Mouse (Mus musculus) stomach, embryonic 16.5 days (tissue): Measurements from ENCODE around the gene Myo7a. TPM values are rescaled to one million over a fixed set of nuclear protein-coding genes. Genes with fewer than 3 reads are reported as not detected.

ENCODE experiments used
- ATAC-seq: fragments of 200-750 bp; cut with Nextera tagmentation; 2 replicates; pipeline ENCODE4 v1.8.0; 2017; ENCODE audit warnings: moderate number of reproducible peaks, moderate TSS enrichment; ENCODE audit not compliant: insufficient read depth, low FRiP score
- H3K27ac ChIP-seq: fragments of 300-500 bp; sonication (generic); 2 replicates; pipeline ENCODE4 v1.5.1; 2014; ENCODE audit warnings: low read length
- H3K27me3 ChIP-seq: fragments of 300-500 bp; sonication (generic); 2 replicates; pipeline ENCODE4 v1.6.1; 2014; ENCODE audit warnings: low read length, control low read depth, mixed read lengths; ENCODE audit not compliant: control insufficient read depth, insufficient read depth
- H3K36me3 ChIP-seq: fragments of 300-500 bp; sonication (generic); 2 replicates; pipeline ENCODE4 v1.6.1; 2014; ENCODE audit warnings: low read length; ENCODE audit not compliant: control insufficient read depth, insufficient read depth
- H3K4me1 ChIP-seq: fragments of 300-500 bp; sonication (generic); 2 replicates; pipeline ENCODE4 v1.6.1; 2014; ENCODE audit warnings: low read length, control low read depth, mixed read lengths; ENCODE audit not compliant: control insufficient read depth, insufficient read depth
- H3K4me2 ChIP-seq: fragments of 300-500 bp; sonication (generic); 2 replicates; pipeline ENCODE4 v1.6.1; 2014; ENCODE audit warnings: low read depth, low read length, mixed read lengths
- H3K4me3 ChIP-seq: fragments of 300-500 bp; sonication (generic); replicated peaks from 2 replicates; pipeline ENCODE4 v1.5.1; 2014; ENCODE audit warnings: mild to moderate bottlenecking, low read length
- H3K9ac ChIP-seq: fragments of 300-500 bp; sonication (generic); 2 replicates; pipeline ENCODE4 v1.6.1; 2014; ENCODE audit warnings: low read length
- H3K9me3 ChIP-seq: fragments of 300-500 bp; sonication (generic); replicated peaks from 2 replicates; pipeline ENCODE4 v1.6.1; 2016; ENCODE audit warnings: low read length, control low read depth; ENCODE audit not compliant: control insufficient read depth
- WGBS: fragments of 180-500 bp; shearing (Covaris S2); extraction: QIAGEN DNeasy Blood & Tissue Kit; methylation state at CpG from one replicate; pipeline ENCODE4 v1.1.7; 2014; 5-methylcytosine and 5-hydroxymethylcytosine counted together
- polyA plus RNA-seq: library from polyadenylated mRNA; unstranded; fragments of >200 nt; fragmentation: Nextera tagmentation; extraction: Ambion mirVana; gene quantifications from 2 replicates; pipeline ENCODE4 v1.2.1, GENCODE M21; 2015

Gene Myo7a
- polyA plus RNA-seq, 1 experiment from 2014 or later = 11.4 TPM

DNA sequence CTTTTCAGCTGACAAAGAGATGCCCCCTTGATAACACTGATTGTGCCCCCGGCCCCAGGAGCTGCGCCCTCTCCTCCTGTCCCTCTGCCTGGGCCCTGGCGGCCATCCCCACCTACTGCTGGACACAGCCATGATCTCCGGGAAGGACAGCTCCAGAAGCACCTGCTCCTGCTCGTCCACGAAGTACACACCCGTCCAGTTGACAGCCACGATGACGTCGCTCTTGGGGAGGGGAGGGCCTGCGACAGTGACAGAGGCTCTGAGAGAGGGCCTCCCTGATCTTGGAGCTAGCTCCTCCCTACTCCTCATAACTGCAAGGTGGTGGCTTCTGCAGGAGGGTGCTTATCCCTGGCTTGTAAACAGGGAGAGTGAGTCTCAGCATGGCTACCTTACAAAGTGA lies 53.1 kb downstream of the Myo7a start:
- Histone ChIP-seq H3K9me3 (no peaks in the 10 kb centered on the region), H3K27me3 (no peaks in the 10 kb centered on the region), H3K4me2 (no peak overlapping the region), H3K27ac (no peak overlapping the region), H3K36me3 (no peaks in the 10 kb centered on the region), H3K4me3 (no peak overlapping the region), H3K9ac (no peak overlapping the region), H3K4me1 (no peaks in the 10 kb centered on the region)
- ATAC-seq = no peak
- 69% methylated on average over 11 of the region's 11 CpGs for WGBS

DNA sequence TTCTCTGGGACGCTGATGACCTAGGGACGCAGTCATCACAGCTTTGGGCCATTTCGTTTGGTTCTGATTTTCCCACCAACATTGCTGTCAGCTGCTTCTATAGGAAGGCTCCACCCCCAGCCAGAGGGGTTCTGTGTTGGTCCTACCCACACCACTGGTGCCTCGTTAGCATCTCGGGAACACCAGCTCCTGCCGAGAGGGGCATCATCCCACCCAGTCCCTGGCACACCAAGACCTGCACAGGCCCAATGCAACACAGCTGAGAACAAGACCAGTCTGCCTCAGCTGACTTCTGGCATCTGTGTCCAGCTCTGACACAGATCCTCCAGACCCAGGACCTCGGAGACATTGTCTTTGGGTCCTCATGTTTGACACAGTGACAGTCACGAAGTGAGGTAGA lies 64.4 kb downstream of the Myo7a start:
- H3K9me3 ChIP-seq = no peaks in the 10 kb centered on the region
- H3K4me3 ChIP-seq = no peak overlapping the region
- H3K4me2 ChIP-seq = no peak overlapping the region
- 87% methylated on average over 8 of the region's 8 CpGs for WGBS
- no peak for ATAC-seq
- H3K27ac ChIP-seq = no peak overlapping the region
- no peaks in the 10 kb centered on the region for H3K4me1 ChIP-seq
- no peaks in the 10 kb centered on the region for H3K27me3 ChIP-seq
- no peak overlapping the region for H3K9ac ChIP-seq
- H3K36me3 ChIP-seq = no peaks in the 10 kb centered on the region

DNA sequence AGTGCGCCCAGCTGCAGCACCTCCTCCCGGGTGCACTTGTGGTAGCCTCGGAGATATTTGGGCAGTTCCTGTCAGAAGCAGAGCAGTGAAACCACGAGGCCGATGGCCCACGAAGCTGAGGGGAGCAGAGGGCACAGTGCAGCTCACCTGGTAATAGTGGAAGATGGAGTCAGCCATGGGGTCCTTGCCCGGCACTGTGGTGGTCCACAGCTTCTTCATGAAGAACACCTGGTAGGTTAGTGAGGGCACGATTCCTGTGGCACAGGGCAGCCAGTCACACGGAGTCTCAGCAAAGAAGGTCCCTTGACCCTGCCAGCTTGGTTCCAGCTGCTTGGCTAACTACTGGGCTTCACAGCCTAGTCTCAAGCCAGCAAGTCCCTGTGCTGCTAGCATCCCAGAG lies 64.9 kb downstream of the Myo7a start:
- Histone ChIP-seq H3K36me3 (no peaks in the 10 kb centered on the region), H3K4me2 (no peak overlapping the region)

DNA sequence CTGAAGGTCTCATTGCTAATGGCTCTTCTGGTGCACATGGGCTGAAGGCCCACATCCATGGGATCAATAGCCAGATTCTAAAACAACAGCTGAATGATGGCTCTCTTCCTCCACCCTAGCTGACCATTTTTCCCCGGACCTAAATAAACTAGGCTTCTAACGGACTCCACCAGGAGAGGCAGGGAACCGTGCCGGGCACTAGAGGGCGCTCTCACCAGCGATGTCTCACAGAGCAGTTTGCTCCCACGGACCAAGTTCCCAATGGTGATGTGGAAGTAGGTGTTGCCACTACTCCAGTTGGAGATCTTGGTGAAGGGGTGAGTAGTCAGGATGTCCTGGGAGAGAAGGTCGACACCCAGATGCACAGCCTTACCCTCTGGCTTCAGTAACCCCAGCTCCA lies 67.3 kb downstream of the Myo7a start:
- no peaks in the 10 kb centered on the region for H3K27me3 ChIP-seq
- no peak overlapping the region for H3K9ac ChIP-seq
- H3K36me3 ChIP-seq = no peaks in the 10 kb centered on the region
- H3K4me1 ChIP-seq = 0 out of 2 replicates have a peak, but pooled peaks cover 2% of the 10 kb centered on the region
- H3K4me3 ChIP-seq = no peak overlapping the region
- 19% methylated on average over 8 of the region's 8 CpGs for WGBS
- H3K27ac ChIP-seq = no peak overlapping the region
- H3K4me2 ChIP-seq = no peak overlapping the region
- ATAC-seq = no peak
- no peaks in the 10 kb centered on the region for H3K9me3 ChIP-seq

More for the DNA sequence above, 64.9 kb downstream of the Myo7a start:
- Histone ChIP-seq H3K4me3 (no peak overlapping the region), H3K27me3 (no peaks in the 10 kb centered on the region), H3K4me1 (no peaks in the 10 kb centered on the region), H3K27ac (no peak overlapping the region), H3K9ac (no peak overlapping the region), H3K9me3 (no peaks in the 10 kb centered on the region)
- WGBS = 87% methylated on average over 9 of the region's 9 CpGs
- ATAC-seq = no peak

DNA sequence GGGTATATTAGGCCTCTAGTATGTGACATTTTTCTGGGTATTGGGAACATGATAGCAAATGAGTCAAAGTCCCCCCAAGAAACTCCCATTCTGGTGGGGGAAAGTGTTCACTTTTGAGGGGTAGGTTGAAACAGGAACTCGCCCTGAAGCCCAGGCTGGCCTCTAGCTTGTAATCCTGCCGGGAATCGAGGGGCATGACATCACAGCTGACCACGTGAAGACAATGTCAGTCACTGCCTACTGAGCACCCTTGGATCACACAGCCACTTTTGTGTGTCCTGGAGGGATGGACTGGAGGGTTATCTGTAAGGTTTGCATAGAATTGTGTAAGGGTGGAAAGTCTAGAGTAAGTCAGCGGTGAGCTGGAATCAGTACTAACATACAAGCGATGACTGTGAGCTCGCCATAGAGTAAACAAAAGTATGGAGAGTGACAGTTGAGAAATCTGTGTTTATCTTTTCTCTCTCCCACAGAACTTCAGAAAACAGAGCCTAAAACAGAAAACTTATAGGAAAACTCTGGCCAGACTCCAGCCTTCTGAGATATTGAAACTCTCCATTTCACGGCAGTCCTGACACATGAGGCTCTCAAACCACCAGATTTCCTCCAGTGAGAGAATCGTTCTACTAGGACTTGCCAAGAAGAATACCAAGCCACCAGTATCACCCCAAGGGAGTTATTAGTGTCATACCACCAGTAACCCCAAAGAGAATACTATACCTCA lies 71.1 kb downstream of the Myo7a start:
- Histone ChIP-seq H3K4me1 (0 out of 2 replicates have a peak, but pooled peaks cover 2% of the 10 kb centered on the region), H3K4me3 (no peak overlapping the region), H3K9me3 (no peaks in the 10 kb centered on the region), H3K36me3 (no peaks in the 10 kb centered on the region), H3K27ac (peak overlapping the region; percentile 23; the same call in 1 of the 2 replicates), H3K27me3 (no peaks in the 10 kb centered on the region), H3K4me2 (no peak overlapping the region), H3K9ac (no peak overlapping the region)
- ATAC-seq = peak; percentile 69
- WGBS = 37% methylated on average over 9 of the region's 9 CpGs

DNA sequence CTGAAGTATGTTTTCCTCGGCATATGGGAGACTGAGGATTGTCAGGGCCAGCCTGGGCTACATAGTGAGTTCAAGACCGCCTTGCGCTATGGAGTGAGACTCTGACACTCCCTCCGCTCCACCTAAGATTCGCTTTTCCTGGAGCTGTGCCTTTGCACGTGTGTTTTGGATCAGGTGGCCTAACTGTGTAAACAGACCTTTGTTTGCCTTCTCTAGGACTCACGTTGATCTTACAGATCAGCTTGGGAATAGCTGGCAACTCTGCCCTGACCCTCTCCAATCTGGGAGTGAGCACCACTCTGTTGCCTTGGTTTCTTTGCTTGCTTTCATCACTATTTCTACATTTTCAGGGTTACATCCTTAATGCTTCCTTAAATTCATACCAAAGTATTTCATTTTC lies 116.7 kb downstream of the Myo7a start:
- H3K4me2 ChIP-seq = no peak overlapping the region
- no peaks in the 10 kb centered on the region for H3K27me3 ChIP-seq
- H3K4me3 ChIP-seq = no peak overlapping the region
- H3K4me1 ChIP-seq = no peaks in the 10 kb centered on the region
- no peaks in the 10 kb centered on the region for H3K36me3 ChIP-seq
- H3K9ac ChIP-seq = no peak overlapping the region
- no peaks in the 10 kb centered on the region for H3K9me3 ChIP-seq
- no peak overlapping the region for H3K27ac ChIP-seq
- 57% methylated on average over 7 of the region's 7 CpGs for WGBS
- ATAC-seq = peak; percentile 56; the same call in 1 of the 2 replicates

Other genes with a start within 250 kb of the Myo7a start
- gene Gdpd4, start 199.6 kb downstream of the Myo7a start, polyA plus RNA-seq = not detected in 2 replicates
- gene Omp, start 26.0 kb upstream of the Myo7a start, polyA plus RNA-seq = 2.1 and 2.5 TPM in 2 replicates
- 24.5 and 34.3 TPM in 2 replicates for gene Capn5, start 58.8 kb upstream of the Myo7a start, polyA plus RNA-seq
- not detected in 2 replicates for gene B3gnt6, start 80.0 kb upstream of the Myo7a start, polyA plus RNA-seq
- gene Acer3, start 201.7 kb upstream of the Myo7a start, polyA plus RNA-seq = 28.8 and 34.4 TPM in 2 replicates
- gene Tsku, start 241.8 kb upstream of the Myo7a start, polyA plus RNA-seq = 9.9 and 11.5 TPM in 2 replicates